Mouse (Mus musculus) neural tube, embryonic 11.5 days (tissue): Measurements from ENCODE around the gene Zfp64. TPM values are rescaled to one million over a fixed set of nuclear protein-coding genes. Genes with fewer than 3 reads are reported as not detected.
A peak's percentile ranks its signal among the peaks of the same experiment; 100 is the strongest.
"Not testable (repeated sequence)": the region's sequence is repeated elsewhere in the genome, so short reads cannot be mapped to it uniquely, and the experiment has no call there.

ENCODE experiments used
- ATAC-seq: fragments of 200-750 bp; cut with Nextera tagmentation; 2 replicates; pipeline ENCODE4 v1.8.0; 2017; ENCODE audit warnings: moderate number of reproducible peaks, mild to moderate bottlenecking, moderate TSS enrichment, moderate library complexity; ENCODE audit not compliant: insufficient read depth, low FRiP score, low TSS enrichment
- DNase-seq: peaks from one replicate; pipeline ENCODE4 v3.0.0-alpha.2; 2015; ENCODE audit warnings: low spot score
- H3K27ac ChIP-seq: fragments of 300-500 bp; sonication (generic); 2 replicates; pipeline ENCODE4 v1.5.1; 2014; ENCODE audit warnings: low read depth, mild to moderate bottlenecking, low read length
- H3K27me3 ChIP-seq: fragments of 300-500 bp; sonication (generic); 2 replicates; pipeline ENCODE4 v1.6.1; 2014; ENCODE audit warnings: mild to moderate bottlenecking, low read length, mixed read lengths; ENCODE audit not compliant: control insufficient read depth, insufficient read depth
- H3K36me3 ChIP-seq: fragments of 300-500 bp; sonication (generic); 2 replicates; pipeline ENCODE4 v1.6.1; 2014; ENCODE audit warnings: mild to moderate bottlenecking, low read length, moderate library complexity, mixed read lengths; ENCODE audit not compliant: control insufficient read depth, insufficient read depth
- H3K4me1 ChIP-seq: fragments of 300-500 bp; sonication (generic); 2 replicates; pipeline ENCODE4 v1.6.1; 2014; ENCODE audit warnings: low read length, mixed read lengths; ENCODE audit not compliant: control insufficient read depth, insufficient read depth
- H3K4me2 ChIP-seq: fragments of 300-500 bp; sonication (generic); 2 replicates; pipeline ENCODE4 v1.6.1; 2014; ENCODE audit warnings: low read depth, mild to moderate bottlenecking, moderate library complexity
- H3K4me3 ChIP-seq: fragments of 300-500 bp; sonication (generic); 2 replicates; pipeline ENCODE4 v1.5.1; 2014; ENCODE audit warnings: low read depth, low read length
- H3K9ac ChIP-seq: fragments of 300-500 bp; sonication (generic); 2 replicates; pipeline ENCODE4 v1.6.1; 2014; ENCODE audit warnings: mild to moderate bottlenecking, low read length
- H3K9me3 ChIP-seq: fragments of 300-500 bp; sonication (generic); 2 replicates; pipeline ENCODE4 v1.6.1; 2016; ENCODE audit warnings: low read length; ENCODE audit not compliant: control insufficient read depth
- WGBS: fragments of 180-500 bp; shearing (Covaris S2); extraction: QIAGEN DNeasy Blood & Tissue Kit; methylation state at CpG from one replicate; pipeline ENCODE4 v1.1.7; 2014; 5-methylcytosine and 5-hydroxymethylcytosine counted together
- polyA plus RNA-seq: library from polyadenylated mRNA; unstranded; fragments of >200 nt; fragmentation: Nextera tagmentation; extraction: Ambion mirVana; gene quantifications from 2 replicates; pipeline ENCODE4 v1.2.1, GENCODE M21; 2014

The Zfp64 gene
- polyA plus RNA-seq, 1 experiment from 2014 or later: 35.1 TPM

DNA sequence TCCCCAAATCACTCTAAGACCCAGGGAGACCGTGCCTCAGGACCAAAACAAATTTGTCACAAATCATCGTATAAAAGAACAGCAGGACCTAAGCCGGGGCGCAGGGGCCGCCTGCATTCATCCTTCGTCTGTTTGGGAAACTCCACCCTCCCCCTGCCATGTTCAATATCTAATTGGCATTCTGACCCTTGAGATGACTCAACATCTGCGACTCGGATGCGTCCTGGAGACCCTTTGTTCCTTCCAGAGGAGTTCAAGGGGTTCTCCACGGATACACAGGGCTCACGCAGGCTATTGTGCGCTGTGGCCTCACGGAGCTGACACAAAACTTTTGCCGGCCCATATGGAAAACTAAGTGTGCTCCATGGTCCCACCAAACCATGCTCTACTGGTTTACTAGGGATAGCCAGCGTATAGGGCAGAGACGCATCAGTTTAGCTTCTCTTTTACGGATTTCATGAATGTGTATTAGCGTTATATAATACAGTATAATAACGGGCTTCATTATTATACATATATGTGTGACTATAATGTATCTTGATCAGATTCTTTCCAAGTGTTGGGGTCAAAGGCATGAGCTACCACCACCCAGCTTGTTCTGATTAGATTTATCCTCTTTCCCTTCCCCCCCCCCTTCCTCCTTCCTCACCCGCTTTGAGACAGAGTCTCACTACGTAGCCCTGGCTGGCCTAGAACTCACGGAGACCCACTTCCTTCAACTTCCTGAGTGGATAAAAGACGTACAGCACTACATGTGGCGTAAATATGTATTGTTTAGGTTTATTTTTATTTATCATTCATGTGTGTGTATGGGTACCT, 94.3 kb downstream of the Zfp64 start:
- Histone ChIP-seq H3K4me3 (no peak overlapping the region), H3K4me1 (peaks cover 11% of the 10 kb centered on the region), H3K9ac (no peak overlapping the region), H3K27ac (peak overlapping the region; percentile 67), H3K9me3 (no peaks in the 10 kb centered on the region), H3K27me3 (0 out of 2 replicates have a peak, but pooled peaks cover 2% of the 10 kb centered on the region), H3K4me2 (no peak overlapping the region), H3K36me3 (no peaks in the 10 kb centered on the region)
- ATAC-seq (peak; percentile 86), DNase-seq (peak; percentile 70)
- 33% methylated on average over 24 of the region's 24 CpGs for WGBS

- no peak overlapping the region for H3K4me3 ChIP-seq
- peaks cover 11% of the 10 kb centered on the region for H3K4me1 ChIP-seq
- DNase-seq: no peak
- H3K9ac ChIP-seq: no peak overlapping the region
- ATAC-seq: peak; percentile 33; the same call in 1 of the 2 replicates
- no peaks in the 10 kb centered on the region for H3K36me3 ChIP-seq
- no peak overlapping the region for H3K4me2 ChIP-seq
- H3K27ac ChIP-seq: peak overlapping the region; percentile 47; the same call in 1 of the 2 replicates
- 0 out of 2 replicates have a peak, but pooled peaks cover 3% of the 10 kb centered on the region for H3K27me3 ChIP-seq
- 14% methylated on average over 16 of the region's 16 CpGs for WGBS
- H3K9me3 ChIP-seq: no peaks in the 10 kb centered on the region
These were observed 95.2 kb downstream of the Zfp64 start for GRCm38 (mm10) chr2:168860032-168860691.

DNA sequence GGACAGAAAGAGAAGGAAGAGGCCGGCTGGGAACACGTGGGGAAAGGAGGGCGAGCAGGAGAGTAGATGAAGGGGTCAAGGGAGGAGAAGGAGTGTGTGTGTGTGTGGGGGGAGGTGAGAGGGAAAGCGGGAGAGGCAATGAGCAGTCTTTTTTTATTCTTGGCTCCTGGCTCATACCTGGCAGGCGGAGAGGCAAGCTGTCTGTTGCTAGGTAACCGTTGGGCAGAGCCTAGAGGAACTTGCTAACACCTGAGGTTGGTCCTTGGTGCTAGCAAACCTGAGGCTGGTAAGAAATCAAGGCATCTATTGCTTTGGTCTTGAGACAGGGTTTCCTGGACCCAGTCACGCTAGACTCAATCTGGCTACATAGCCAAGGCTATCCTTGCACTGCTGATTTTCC, 98.7 kb downstream of the Zfp64 start:
- 0 out of 2 replicates have a peak, but pooled peaks cover 3% of the 10 kb centered on the region for H3K27me3 ChIP-seq
- 66% methylated on average over 7 of the region's 7 CpGs for WGBS
- no peak overlapping the region for H3K4me2 ChIP-seq
- H3K4me3 ChIP-seq: no peak overlapping the region
- no peak overlapping the region for H3K27ac ChIP-seq
- peaks cover 11% of the 10 kb centered on the region for H3K4me1 ChIP-seq
- H3K9me3 ChIP-seq: no peaks in the 10 kb centered on the region
- no peak for ATAC-seq
- DNase-seq: no peak
- no peaks in the 10 kb centered on the region for H3K36me3 ChIP-seq
- H3K9ac ChIP-seq: no peak overlapping the region

- WGBS: 30% methylated on average over 1 of the region's 1 CpGs
- Histone ChIP-seq H3K4me2 (no peak overlapping the region), H3K9me3 (no peaks in the 10 kb centered on the region), H3K27me3 (0 out of 2 replicates have a peak, but pooled peaks cover 3% of the 10 kb centered on the region), H3K4me1 (peaks cover 2% of the 10 kb centered on the region; the same call in 1 of the 2 replicates), H3K27ac (no peak overlapping the region), H3K9ac (no peak overlapping the region), H3K4me3 (no peak overlapping the region), H3K36me3 (no peaks in the 10 kb centered on the region)
- ATAC-seq (no peak), DNase-seq (no peak)
These were observed 100.6 kb downstream of the Zfp64 start for GRCm38 (mm10) chr2:168854777-168855176.

DNA sequence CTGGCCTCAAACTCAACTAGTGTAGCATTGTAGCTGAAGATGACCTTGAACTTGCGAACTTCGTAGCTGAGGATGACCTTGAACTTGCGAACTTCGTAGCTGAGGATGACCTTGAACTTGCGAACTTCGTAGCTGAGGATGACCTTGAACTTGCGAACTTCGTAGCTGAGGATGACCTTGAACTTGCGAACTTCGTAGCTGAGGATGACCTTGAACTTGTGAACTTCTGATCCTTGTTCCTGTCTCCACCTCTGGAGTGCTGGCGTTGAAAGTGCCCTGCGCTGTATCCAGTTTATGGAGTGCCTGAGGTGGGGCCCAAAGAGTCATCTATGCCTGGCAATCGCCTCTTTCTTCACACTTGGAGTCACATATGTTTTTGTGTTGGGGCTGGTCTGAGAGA, 101.5 kb downstream of the Zfp64 start:
- not testable (repeated sequence) for H3K27ac ChIP-seq, ATAC-seq, H3K36me3 ChIP-seq, H3K9me3 ChIP-seq, H3K27me3 ChIP-seq, DNase-seq, H3K4me1 ChIP-seq, H3K4me3 ChIP-seq, H3K4me2 ChIP-seq, H3K9ac ChIP-seq
- 85% methylated on average over 11 of the region's 13 CpGs for WGBS

DNA sequence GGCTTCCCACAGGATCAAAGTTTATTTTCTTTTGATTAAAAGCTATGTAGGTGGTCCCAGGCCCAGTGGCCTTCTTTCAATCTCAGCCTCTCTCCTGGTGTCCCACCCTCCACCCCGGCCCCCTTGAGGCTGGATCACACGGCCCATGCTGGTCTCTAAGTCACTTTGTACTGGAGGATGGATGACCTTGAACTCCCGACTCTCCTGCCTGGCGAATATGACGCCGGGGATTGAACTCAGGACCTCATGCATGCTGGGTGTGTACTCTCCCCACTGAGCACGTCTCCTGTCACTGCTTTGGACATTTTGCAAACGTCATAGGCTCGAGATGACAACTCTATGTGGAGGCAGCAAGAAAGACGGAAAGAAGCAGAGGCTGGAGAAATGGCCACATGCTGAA, 103.8 kb downstream of the Zfp64 start:
- Histone ChIP-seq H3K36me3 (no peaks in the 10 kb centered on the region), H3K9ac (no peak overlapping the region), H3K4me2 (no peak overlapping the region), H3K4me1 (no peaks in the 10 kb centered on the region), H3K4me3 (no peak overlapping the region), H3K27me3 (0 out of 2 replicates have a peak, but pooled peaks cover 3% of the 10 kb centered on the region), H3K9me3 (no peaks in the 10 kb centered on the region), H3K27ac (no peak overlapping the region)
- DNase-seq (no peak), ATAC-seq (no peak)
- WGBS: 58% methylated on average over 10 of the region's 10 CpGs

DNA sequence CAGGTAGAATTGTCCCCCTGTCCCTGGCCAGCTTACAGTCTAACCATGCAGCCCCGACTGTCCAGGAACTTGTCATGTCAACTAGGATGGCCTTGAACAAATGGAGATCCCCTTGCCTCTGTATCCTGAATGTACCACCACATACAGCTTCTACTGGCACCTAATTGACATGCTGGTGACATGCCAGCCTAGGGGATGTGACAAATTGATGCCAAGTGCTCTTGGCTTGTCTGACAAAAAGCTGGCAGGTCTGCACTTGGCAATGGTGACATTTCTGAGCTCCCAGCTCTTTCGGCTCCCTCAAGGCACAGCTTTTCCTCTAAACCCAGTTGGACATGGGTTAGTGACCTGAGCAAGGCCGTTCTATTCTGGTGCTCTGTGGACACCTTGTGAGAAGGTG, 106.8 kb downstream of the Zfp64 start:
- 91% methylated on average over 3 of the region's 3 CpGs for WGBS
- H3K4me2 ChIP-seq: no peak overlapping the region
- DNase-seq (no peak), ATAC-seq (no peak)
- H3K9ac ChIP-seq: no peak overlapping the region
- no peaks in the 10 kb centered on the region for H3K36me3 ChIP-seq
- no peak overlapping the region for H3K4me3 ChIP-seq
- no peak overlapping the region for H3K27ac ChIP-seq
- H3K27me3 ChIP-seq: no peaks in the 10 kb centered on the region
- H3K4me1 ChIP-seq: no peaks in the 10 kb centered on the region
- H3K9me3 ChIP-seq: no peaks in the 10 kb centered on the region

DNA sequence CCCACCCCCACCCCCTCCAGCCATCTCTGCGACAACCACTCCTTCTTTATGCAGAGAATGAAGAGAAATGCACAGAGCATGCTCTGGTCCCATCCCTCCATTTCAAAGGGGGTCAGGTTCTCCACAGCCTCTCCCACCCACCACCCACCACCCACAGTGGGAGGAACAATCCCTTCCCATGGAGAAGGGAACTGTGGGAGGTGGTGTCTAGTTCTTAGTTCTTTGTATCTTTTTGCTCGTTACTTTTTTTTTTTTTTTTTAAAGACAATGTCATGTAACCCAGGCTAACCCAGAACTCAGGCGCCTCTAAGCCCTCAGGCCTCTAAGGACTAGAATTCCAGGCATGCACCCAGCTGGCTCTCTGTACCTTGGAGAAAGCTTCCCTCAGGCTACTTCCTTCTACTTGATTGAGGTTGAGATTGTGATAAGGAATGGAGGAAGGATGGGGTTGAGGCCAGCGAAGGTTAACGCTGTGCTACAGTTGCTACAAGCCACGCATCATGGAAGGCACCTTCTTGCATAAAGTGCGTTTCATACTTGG, 109.1 kb downstream of the Zfp64 start:
- ATAC-seq (no peak), DNase-seq (no peak)
- H3K27me3 ChIP-seq: peaks cover 2% of the 10 kb centered on the region; the same call in 1 of the 2 replicates
- no peaks in the 10 kb centered on the region for H3K36me3 ChIP-seq
- no peak overlapping the region for H3K4me3 ChIP-seq
- H3K4me2 ChIP-seq: no peak overlapping the region
- WGBS: 77% methylated on average over 7 of the region's 7 CpGs
- no peak overlapping the region for H3K9ac ChIP-seq
- peaks cover 4% of the 10 kb centered on the region for H3K4me1 ChIP-seq
- no peak overlapping the region for H3K27ac ChIP-seq
- no peaks in the 10 kb centered on the region for H3K9me3 ChIP-seq
